Mouse (Mus musculus): Measurements from ENCODE around the gene Ldhb. TPM values are rescaled to one million over a fixed set of nuclear protein-coding genes. Genes with fewer than 3 reads are reported as not detected.
"Not testable (repeated sequence)": the region's sequence is repeated elsewhere in the genome, so short reads cannot be mapped to it uniquely, and the experiment has no call there.

The Ldhb gene
- total RNA-seq, 1 experiment from 2014 or later: 446 TPM

DNA sequence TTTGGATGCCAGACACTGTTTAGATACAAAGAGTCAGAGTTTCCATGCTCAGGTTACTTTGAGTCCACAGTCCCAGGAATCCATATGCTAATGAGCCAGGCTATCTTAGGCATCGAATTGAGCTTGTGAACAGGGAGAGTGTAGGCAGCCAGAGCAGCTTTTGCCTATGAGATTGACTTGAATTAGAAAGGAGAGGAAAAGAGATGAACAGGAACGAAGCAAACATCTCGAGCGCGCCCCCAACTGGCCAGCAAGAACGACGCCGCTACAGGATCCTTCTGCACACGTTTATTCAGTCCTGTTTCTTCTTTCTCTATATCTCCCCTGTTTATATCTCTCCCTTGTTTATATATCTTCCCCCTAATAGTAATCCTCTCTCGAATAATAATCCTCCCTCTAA is 7.2 kb upstream of the Ldhb start:
- DNase-seq: peak; percentile 69

DNA sequence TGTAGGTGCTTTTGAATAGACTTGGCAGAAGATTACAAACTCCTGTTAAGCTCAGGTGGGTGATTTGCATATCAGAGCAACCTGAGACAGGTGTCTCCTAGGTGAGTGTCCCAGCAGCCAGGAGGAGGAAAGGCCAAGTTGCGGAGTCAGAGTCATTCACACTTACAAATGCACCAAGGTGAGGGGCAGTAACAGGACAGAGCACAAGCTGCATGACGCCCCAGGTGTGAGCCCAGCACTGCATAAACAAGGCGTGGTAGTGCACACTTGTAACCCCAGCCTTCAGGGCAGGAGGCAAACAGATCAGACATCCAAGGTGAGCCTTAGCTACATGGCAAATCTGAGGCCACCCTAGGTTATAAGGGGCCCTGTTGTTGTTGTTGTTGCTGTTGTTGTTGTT is 5.1 kb upstream of the Ldhb start:
- no peak for DNase-seq

DNA sequence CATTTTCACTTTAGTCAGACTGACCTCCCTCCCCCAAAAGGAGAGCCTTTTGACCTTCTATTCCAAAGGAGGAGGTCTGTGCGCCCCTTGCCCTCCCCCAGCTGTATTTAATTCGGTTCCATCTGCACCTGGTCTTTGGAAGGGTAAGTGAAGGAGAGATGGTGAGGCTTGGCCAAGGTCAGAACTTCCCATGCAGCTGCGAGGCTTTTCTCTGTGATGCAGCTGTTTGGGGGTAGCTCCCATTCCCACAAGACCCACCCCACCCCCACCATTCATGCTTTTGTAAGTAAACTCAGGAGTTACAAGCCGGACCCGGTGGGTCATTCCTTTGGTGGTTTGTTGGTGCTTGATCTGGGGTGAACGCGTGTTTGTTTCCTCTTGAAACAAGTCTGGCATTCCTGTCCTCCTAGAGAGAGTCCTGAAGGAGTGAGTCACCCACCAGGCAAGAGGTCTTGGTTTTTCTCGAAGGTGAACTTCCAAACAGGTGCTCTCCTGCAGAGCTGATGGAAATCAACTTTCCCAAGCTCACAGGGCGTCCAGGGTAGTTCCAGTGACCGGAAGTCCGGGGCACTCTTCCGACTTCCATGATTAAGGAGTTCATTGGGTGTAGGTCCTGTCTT is 3.9 kb upstream of the Ldhb start:
- DNase-seq: no peak

DNA sequence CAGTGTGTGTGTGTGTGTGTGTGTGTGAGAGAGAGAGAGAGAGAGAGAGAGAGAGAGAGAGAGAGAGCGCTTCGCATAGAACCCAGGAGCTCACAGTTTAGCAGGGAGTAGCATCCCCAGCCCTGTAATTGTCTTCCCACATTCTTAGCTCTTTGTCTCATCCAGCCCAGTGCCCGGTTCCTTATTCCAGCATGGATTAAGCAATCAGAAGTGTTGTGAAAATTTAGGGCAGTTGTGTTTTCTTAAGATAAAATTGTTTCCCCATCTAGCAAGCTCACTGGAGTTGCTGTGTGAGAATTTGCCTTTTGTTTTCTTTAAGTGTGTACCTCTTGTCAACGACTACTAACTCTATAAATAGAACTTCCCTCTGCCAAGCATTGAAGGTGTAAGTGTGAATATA is 906 bp upstream of the Ldhb start:
- DNase-seq: no peak

DNA sequence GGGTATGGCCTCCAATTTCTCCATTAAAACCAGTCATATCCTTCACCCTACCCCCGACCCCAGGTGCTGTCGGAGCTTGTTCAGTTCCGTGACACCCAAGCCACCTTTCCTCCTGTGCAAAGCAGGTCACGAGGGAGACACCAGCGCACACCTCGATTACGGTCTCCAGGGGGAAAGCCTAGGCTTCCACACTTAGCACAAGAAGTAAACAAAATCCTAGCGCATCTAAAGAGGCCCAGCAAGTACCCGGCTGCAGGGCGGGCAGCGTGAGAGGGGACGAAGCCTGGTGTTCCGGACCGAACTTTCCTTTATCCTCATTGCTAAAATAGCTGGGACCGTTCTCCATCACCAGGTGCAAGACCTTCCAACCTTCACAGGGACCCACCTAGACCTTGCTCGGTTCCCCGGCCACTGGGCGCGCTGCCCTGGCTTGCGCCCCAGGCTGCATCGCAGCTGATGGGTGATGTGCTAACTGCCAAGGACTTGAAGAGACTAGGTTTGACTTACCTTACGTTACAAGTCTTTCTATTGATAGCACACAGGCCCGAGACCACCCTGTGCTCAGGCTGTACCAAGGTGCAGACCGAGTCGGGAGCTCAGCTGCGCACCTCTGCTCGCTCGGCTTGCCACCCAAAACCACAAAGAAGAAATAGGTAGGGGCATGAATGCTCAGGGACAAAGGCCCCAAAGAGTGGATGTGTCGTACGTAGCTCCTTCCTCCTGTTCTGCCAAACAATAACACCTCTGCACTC is 548 bp downstream of the Ldhb start:
- DNase-seq: peak; percentile 36

DNA sequence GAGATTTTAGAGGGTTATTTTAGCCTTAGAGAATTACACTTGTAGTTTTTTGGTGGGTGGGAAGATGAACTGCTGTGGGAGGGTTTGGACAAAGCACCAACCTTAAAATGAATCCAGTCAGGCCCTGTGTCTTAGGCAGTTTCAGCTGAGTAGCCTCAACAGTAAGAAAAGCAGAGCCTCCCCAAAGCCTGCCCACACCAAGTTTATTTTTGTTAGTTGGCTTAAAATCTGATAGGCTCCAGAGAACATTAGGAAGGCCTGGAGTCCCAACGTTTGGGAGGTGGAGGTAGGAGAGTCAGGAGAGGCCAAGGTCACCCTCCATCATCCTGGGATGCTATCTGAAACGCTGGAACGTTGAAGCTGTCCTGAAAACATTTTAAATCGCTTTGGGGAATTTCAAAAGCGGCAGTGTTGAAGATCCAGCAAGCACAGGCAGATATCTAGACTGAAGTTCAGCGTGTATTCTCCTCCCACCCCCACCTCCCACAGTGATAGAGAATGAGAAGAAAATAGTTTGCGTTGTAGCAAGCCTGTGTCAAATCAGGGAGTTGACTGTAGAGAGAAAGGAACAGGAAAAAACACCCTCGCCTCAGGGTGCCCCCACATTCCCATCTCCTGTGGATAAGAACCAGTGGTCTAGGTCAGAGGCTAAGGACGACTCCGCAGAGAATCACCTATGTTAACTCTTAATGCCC is 1.3 kb downstream of the Ldhb start:
- no peak for DNase-seq

DNA sequence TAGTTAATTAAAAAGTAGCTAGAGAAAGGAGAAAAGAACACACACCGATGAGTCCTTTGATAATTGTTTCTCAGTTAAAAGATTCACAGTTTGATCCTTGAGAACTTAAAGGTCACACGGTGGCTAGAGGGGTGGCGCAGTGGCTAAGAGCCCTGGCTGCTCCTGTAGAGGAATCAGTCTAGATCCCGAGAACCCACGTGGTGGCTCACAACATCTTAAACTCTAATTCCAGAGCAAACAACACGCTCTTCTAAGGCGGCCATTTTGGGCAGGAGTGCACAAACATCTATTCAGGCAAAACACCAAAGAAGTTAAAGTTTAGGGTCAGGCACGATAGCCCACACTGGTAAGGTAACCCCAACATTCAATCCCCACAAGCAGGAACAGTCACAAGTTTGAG is 4.2 kb downstream of the Ldhb start:
- DNase-seq: no peak

DNA sequence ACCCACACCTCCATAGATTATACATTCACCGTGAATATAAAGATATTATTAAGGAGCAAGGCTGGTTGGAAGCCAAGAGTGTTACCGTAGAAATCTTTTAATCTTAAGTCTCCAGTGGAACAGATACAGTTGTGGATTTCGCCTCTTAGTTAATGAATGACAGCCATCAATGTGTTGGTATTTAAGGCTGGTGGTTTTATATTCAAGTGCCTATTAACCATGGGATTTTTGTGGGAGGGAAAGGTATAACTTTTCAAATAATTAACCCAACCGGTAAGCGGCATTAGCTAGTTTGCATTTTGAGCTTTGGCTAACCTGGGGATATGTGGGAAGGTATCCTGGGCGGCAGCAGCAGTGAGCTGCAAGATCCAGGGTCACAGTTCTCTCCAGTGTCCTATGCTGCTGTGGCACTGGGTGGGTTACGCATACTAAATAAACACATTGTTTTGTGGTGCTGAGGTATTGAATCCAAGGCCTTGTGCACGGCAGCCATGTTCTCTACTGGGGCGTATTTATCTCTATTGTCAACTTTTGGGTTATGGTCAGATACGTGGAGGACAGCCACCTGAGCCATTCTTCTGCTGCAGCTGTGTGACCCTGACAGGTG is 5.1 kb downstream of the Ldhb start:
- no peak for DNase-seq

DNA sequence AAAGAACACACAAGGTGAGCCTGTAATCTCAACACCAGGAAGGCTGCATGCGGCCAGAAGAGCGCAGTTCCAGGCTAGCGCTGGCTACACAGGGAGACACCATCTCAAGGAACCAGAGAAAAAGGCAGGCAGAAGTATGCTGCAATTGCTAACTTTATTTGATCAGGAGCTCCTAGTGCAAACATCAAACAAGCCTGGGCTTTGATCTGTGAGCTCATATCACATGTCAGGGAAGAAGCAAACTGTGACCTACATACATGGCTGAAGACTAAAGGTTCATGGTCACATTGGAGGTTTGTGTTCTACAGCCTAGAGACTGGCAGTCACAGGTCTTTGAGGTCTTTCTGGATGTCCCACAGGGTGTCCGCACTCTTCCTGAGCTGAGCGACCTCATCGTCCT is 17.6 kb downstream of the Ldhb start:
- DNase-seq: not testable (repeated sequence)

DNA sequence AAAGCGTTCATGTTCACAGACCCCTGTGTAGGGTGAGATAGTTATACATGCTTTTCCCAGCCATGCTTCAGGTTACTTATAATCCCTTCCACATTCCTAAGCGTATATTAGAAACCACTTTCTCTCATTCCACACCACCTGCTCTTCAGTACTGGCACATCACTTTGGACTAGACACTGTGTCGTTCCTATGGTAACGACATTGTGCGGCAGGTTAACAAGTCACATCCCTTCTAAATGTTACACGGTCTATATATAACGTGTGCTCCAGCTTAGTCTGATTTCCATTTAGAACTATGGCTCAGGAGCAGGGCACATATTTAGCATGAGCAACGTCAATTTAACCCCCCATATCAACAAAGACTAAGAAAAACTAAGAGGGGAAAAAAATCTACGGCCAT is 20.1 kb downstream of the Ldhb start:
- DNase-seq: no peak

DNA sequence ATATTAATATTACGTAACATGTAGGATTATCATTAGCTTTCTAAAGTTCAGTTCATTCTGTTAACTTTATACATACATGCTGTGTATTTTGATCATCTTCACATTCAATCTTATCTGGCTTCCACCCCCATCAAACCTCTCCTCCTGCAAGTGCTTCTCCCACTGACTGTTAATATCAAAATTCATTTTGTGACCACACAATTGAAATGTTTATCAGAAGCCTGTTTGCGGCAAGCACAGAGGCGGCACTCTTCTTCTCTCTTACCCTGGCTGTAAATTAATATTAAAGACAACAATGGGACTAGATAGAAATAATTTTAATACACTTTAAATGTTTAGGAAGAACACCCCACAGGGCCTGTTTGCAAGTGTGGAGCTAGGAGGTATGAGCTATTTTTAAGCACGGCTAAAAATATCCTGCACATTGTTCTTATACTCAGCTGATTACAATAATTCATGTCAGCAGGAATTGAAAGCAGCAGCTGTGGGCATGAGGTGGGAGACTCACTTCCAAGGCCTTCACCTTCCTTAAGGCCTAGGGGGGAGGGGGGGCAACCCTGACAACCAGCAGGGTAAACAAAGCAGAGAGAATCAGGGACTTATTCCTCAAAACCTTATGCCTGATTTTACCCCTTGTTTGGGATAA is 22.2 kb downstream of the Ldhb start:
- no peak for DNase-seq

DNA sequence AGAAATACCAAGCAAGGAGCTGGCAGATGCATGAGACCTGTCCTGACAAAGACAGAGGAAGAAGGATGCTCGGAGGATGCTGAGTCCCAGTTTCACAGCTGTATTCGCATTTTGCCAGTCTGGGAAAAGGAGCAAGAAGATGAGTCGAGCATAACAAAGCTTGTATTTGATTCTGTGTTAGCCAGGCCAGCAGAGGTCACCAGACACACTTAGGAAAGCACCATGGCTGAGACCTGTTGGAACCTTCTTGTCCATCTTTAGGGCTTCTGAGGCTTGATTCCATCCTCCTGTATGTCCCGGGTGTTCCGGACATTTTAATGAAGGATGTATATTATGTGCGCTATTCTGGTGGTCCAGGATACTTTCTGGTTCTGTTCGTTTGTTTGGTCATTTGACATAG is 30.5 kb downstream of the Ldhb start:
- DNase-seq: peak; percentile 9

DNA sequence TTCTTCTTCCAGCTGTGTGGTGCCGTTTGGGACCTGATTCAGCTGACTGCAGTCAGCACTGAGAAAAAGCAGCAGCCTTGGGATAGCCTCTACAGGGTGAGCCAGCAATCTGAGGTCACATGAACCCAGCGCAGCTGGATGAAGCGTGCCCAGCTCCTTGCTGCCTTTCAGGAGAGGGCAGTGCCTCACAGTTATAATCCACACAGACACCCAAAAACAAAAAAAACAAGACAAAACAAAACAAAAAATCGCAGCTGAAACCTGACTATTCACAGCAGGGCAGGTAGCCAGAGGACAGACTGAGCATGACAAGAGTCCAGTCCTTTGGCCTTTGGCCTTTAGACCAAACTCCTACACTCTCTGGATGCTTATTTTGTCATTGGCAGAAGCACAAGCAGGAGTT is 35.0 kb downstream of the Ldhb start, which contains the start of gene Gys2:
TSS of gene Gys2 (minus strand) at position 309 of the 403 bp plus-strand sequence.
- no peak for DNase-seq

DNA sequence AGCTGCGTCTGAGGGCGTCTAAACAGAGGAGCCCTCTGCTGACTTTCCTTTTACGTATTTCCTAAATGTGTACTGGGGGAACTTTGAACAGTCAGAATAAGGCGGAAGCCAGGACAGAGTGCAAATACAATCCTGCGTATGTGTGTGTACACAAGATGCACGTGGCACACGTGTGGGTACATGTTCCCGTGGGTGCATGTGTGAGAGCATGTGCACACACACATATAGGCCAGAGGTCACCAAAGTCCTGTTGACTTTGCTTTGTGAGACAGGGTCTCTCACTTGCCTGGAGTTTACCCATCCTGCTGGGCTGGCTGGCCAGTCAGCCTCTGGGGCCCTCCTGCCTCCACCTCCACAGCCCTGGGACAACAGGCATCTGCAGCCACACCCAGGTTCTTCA is 36.6 kb downstream of the Ldhb start:
- DNase-seq: no peak

DNA sequence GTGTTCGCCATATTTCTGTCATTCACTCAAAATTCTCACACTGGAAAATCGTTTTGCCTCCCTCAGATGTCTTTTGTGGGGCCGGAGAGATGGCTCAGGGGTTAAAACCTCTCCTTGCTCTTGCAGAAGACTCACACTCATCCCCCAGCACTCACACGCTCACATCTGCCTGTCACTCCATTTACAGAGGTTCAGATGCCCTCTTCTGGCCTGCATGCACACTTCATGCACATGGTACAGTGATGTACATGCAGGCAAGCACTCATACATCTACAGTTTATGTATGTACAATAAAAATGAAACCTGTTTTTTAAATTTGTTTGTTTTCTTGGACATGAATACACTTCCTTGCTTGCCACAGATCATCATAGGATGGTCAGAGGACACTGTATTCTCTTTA is 38.2 kb downstream of the Ldhb start:
- DNase-seq: no peak

DNA sequence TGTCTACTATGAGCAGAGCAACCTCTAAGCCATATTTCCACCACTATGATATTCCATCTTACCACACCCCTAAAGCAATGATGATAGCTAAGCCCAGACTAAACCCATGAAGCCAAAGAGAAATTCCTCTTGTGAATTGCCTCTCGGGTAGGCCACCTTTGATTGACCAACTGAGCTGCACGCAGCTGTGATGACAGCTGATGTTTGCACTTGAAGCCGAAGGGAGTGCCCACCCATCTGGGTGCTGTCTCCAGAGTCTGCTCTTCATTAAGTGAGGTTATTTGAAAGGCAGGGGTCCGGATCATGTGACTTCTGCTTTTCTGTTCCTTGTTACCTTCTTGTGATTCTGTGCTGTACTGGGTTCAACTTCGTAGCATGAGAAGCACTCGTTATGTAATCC is 45.6 kb downstream of the Ldhb start:
- no peak for DNase-seq

DNA sequence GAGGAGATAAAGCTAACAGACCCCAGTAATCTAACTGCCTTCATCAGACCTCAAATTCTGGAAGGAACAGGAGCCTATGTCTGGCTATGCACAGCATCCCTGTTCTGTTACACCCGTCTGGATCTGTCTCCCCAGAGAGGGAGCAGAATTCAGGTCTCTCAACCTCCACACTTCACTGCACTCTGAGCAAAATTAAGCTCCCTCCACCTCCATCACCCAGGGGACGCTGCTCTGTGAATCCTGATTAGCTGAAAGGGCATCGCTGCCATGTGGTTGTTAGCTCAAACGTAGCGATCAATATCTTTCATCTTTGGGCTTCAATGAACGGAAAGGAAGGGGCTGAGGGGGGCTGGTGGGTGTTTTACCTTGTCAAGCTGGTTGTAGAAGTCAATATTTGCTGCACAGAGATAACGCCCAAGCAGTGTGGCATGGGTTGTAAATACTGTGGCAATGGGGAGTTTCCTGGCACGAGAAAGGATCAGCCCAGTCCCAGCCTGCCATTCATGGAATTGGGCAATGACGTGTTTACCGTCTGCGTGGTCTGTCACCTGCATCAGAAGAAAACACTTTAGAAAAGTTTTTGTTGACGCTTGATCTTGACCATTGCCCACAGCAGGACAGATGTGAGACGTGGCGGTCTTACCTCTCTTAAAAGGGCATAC is 48.6 kb downstream of the Ldhb start:
- no peak for DNase-seq

DNA sequence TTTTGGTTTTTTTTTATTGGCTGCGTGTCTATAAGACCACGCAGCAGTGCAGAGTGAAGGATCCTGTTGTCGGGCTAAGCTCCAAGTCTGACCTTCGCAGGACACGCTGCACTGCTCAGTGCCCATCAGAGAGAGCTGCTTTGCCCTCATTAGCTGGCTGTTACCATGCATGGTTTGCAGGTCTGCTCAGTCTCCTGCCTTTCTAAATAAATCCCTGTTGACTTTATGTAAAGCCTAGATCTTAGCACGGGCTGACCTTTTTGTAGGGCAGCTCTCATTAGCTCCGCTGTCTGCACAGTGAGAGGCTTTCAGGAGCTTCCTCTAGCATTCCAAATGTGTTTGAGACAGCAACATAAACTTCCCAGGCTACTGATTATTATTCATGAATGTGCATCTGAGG is 49.7 kb downstream of the Ldhb start:
- no peak for DNase-seq

DNA sequence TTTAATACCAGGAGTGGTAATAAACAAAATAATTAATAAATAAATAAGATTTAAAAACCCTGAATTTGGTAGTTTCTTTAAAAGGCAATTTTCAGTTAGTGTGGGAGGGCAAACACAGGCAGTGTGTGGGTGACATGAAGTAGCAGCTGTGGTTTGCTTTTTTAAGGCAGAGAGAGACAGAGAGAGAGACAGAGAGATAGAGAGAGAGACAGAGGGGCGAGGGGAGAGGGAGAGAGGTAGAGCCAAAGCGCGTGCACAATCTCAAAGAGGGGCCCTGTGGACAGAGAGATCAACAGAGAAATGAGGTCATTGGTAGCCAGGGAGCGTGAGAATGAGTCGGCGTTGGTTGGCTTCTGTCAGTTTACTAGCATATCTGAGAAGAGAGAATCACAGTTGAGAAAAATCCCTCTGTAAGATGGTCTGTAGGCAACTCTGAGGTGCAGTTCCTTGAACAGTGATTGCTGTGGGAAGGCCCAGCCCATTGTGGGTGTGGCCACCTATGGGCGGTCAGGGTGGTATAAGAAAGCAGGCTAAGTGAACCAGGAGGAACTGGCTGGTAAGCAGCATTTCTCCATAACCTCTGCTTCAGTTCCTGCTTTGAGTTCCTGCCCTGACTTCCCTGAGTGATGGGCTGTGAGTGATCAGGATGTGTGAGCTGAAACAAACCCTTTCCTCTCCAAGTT is 52.3 kb downstream of the Ldhb start:
- no peak for DNase-seq

DNA sequence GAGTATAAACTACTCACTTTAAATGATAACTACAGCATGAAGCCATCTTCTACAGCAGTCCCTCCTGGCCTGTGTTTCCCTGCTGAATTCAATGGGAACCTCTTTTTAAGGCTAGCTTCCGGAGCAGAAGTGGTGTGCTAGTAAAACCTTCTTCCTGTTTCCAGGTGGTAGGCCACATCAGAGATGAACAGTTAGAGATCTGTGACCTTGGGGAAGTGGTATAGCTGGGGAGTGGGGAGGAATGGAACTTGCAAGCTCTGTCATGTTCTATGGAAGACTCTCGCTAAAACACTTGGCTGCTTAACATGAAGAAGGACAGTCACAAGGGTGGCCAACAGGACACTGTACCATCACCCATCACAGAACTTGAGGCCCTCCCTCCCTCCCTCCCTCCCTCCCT is 54.4 kb downstream of the Ldhb start:
- DNase-seq: no peak

DNA sequence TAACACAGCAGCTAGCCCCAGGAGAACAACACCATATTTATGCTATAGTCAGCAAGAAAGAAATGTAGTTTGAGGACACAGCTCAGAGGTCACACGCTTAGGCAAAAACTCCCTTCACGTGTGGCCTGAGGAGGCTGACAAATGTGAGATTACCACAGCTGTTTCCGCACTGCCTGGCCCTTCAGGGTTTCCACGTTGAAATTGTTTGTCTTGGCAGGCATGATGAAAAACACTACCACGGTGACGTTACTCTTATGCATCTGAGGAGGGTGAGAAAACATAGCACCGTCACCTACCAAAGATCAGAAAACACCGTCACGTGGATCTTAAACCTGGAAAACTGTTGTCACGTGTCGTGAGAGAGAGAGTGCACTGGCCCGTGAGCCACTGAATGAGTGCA is 56.4 kb downstream of the Ldhb start:
- DNase-seq: no peak
